Mouse (Mus musculus) limb, embryonic 12.5 days (tissue): ENCODE results near the gene Cbfa2t2. TPM values are rescaled to one million over a fixed set of nuclear protein-coding genes. Genes with fewer than 3 reads are reported as not detected.

Experiments used
- ATAC-seq: fragments of 200-750 bp; cut with Nextera tagmentation; 2 replicates; pipeline ENCODE4 v1.8.0; 2017; ENCODE audit warnings: low read depth, moderate TSS enrichment; ENCODE audit not compliant: insufficient number of reproducible peaks, insufficient read depth, low FRiP score, low TSS enrichment
- H3K27ac ChIP-seq: fragments of 300-500 bp; sonication (generic); 2 replicates; pipeline ENCODE4 v1.5.1; 2016; ENCODE audit warnings: mild to moderate bottlenecking, moderate library complexity
- H3K27me3 ChIP-seq: fragments of 300-500 bp; sonication (generic); 2 replicates; pipeline ENCODE4 v1.6.1; 2016; ENCODE audit warnings: mild to moderate bottlenecking, moderate library complexity
- H3K36me3 ChIP-seq: fragments of 300-500 bp; sonication (generic); 2 replicates; pipeline ENCODE4 v1.6.1; 2016; ENCODE audit warnings: mild to moderate bottlenecking, moderate library complexity
- H3K4me1 ChIP-seq: fragments of 300-500 bp; sonication (generic); replicated peaks from 2 replicates; pipeline ENCODE4 v1.6.1; 2016
- H3K4me2 ChIP-seq: fragments of 300-500 bp; sonication (generic); 2 replicates; pipeline ENCODE4 v1.6.1; 2016; ENCODE audit warnings: mild to moderate bottlenecking, moderate library complexity
- H3K4me3 ChIP-seq: fragments of 300-500 bp; sonication (generic); replicated peaks from 2 replicates; pipeline ENCODE4 v1.5.1; 2016; ENCODE audit warnings: mild to moderate bottlenecking
- H3K9ac ChIP-seq: fragments of 300-500 bp; sonication (generic); replicated peaks from 2 replicates; pipeline ENCODE4 v1.6.1; 2016; ENCODE audit warnings: mild to moderate bottlenecking, moderate library complexity
- H3K9me3 ChIP-seq: fragments of 300-500 bp; sonication (generic); 2 replicates; pipeline ENCODE4 v1.6.1; 2016; ENCODE audit warnings: mild to moderate bottlenecking, moderate library complexity
- WGBS: fragments of 180-500 bp; shearing (Covaris S2); methylation state at CpG from one replicate; pipeline ENCODE4 v1.1.7; 2016; 5-methylcytosine and 5-hydroxymethylcytosine counted together
- polyA plus RNA-seq: library from polyadenylated mRNA; unstranded; fragments of >200 nt; fragmentation: Nextera tagmentation; extraction: Ambion mirVana; gene quantifications from 2 replicates; pipeline ENCODE4 v1.2.1, GENCODE M21; 2016

Gene Cbfa2t2
- polyA plus RNA-seq, 1 experiment from 2014 or later = 57.8 TPM

GRCm38 (mm10) chr2:154538710-154539109, 102.4 kb downstream of the Cbfa2t2 start:
- Histone ChIP-seq H3K4me3 (no peak overlapping the region), H3K9ac (no peak overlapping the region), H3K27ac (0 out of 2 replicates have a peak overlapping the region, but pooled peaks have one; percentile 5), H3K4me1 (no peaks in the 10 kb centered on the region), H3K36me3 (peaks cover 44% of the 10 kb centered on the region), H3K4me2 (no peak overlapping the region), H3K9me3 (no peaks in the 10 kb centered on the region), H3K27me3 (no peaks in the 10 kb centered on the region)
- no peak for ATAC-seq
- WGBS = 62% methylated on average over 3 of the region's 3 CpGs

- 85% methylated on average over 3 of the region's 3 CpGs for WGBS
- H3K4me1 ChIP-seq = no peaks in the 10 kb centered on the region
- no peak overlapping the region for H3K4me3 ChIP-seq
- no peaks in the 10 kb centered on the region for H3K27me3 ChIP-seq
- no peak overlapping the region for H3K9ac ChIP-seq
- no peak overlapping the region for H3K4me2 ChIP-seq
- H3K9me3 ChIP-seq = no peaks in the 10 kb centered on the region
- peaks cover 34% of the 10 kb centered on the region for H3K36me3 ChIP-seq
- ATAC-seq = no peak
- no peak overlapping the region for H3K27ac ChIP-seq
Observed at GRCm38 (mm10) chr2:154539720-154540119, 103.4 kb downstream of the Cbfa2t2 start.

- Histone ChIP-seq H3K27me3 (no peaks in the 10 kb centered on the region), H3K36me3 (peaks cover 15% of the 10 kb centered on the region)
Observed at GRCm38 (mm10) chr2:154541630-154542029, 105.3 kb downstream of the Cbfa2t2 start.

GRCm38 (mm10) chr2:154543567-154544347, 107.5 kb downstream of the Cbfa2t2 start:
- no peak for ATAC-seq
- no peaks in the 10 kb centered on the region; the same call in 1 of the 2 replicates for H3K27me3 ChIP-seq
- H3K9me3 ChIP-seq = no peaks in the 10 kb centered on the region
- 89% methylated on average over 9 of the region's 9 CpGs for WGBS
- no peak overlapping the region for H3K4me2 ChIP-seq
- H3K4me1 ChIP-seq = no peaks in the 10 kb centered on the region; the same call in 1 of the 2 replicates
- H3K36me3 ChIP-seq = no peaks in the 10 kb centered on the region
- H3K27ac ChIP-seq = no peak overlapping the region
- no peak overlapping the region for H3K4me3 ChIP-seq
- no peak overlapping the region for H3K9ac ChIP-seq

More at GRCm38 (mm10) chr2:154541630-154542029, 105.3 kb downstream of the Cbfa2t2 start:
- H3K4me3 ChIP-seq = no peak overlapping the region
- no peaks in the 10 kb centered on the region for H3K4me1 ChIP-seq
- H3K9me3 ChIP-seq = no peaks in the 10 kb centered on the region
- H3K9ac ChIP-seq = no peak overlapping the region
- no peak for ATAC-seq
- 82% methylated on average over 2 of the region's 2 CpGs for WGBS
- no peak overlapping the region for H3K4me2 ChIP-seq
- H3K27ac ChIP-seq = no peak overlapping the region

- Histone ChIP-seq H3K4me3 (no peak within 1 kb of the TSS), H3K27ac (no peak within 1 kb of the TSS), H3K4me2 (no peak within 1 kb of the TSS), H3K4me1 (peaks cover 10% of the 10 kb centered on the region), H3K27me3 (peaks cover 26% of the 10 kb centered on the region), H3K9me3 (no peaks in the 10 kb centered on the region), H3K9ac (no peak within 1 kb of the TSS), H3K36me3 (no peaks in the 10 kb centered on the region)
- ATAC-seq = no peak
- 93% methylated on average over 10 of the region's 10 CpGs for WGBS
Observed at GRCm38 (mm10) chr2:154546711-154547110, 110.4 kb downstream of the Cbfa2t2 start, which contains the start of gene 1700003F12Rik. TSS of gene 1700003F12Rik (plus strand) at chr2:154547085.

GRCm38 (mm10) chr2:154548688-154549087, 112.4 kb downstream of the Cbfa2t2 start:
- ATAC-seq = no peak
- H3K9me3 ChIP-seq = no peaks in the 10 kb centered on the region
- H3K36me3 ChIP-seq = no peaks in the 10 kb centered on the region
- no peak overlapping the region for H3K9ac ChIP-seq
- peaks cover 40% of the 10 kb centered on the region for H3K27me3 ChIP-seq
- H3K4me3 ChIP-seq = no peak overlapping the region
- H3K4me2 ChIP-seq = peak overlapping the region; percentile 88
- 46% methylated on average over 3 of the region's 3 CpGs for WGBS
- no peak overlapping the region for H3K27ac ChIP-seq
- H3K4me1 ChIP-seq = peaks cover 21% of the 10 kb centered on the region

GRCm38 (mm10) chr2:154549127-154549885, 113.0 kb downstream of the Cbfa2t2 start:
- H3K36me3 ChIP-seq = no peaks in the 10 kb centered on the region
- H3K4me1 ChIP-seq = peaks cover 21% of the 10 kb centered on the region
- 3% methylated on average over 47 of the region's 48 CpGs for WGBS
- H3K27me3 ChIP-seq = peaks cover 45% of the 10 kb centered on the region
- peak; percentile 66 for ATAC-seq
- no peak overlapping the region for H3K27ac ChIP-seq
- peak overlapping the region; percentile 49 for H3K4me3 ChIP-seq
- H3K9me3 ChIP-seq = no peaks in the 10 kb centered on the region
- peak overlapping the region; percentile 64 for H3K9ac ChIP-seq
- H3K4me2 ChIP-seq = peak overlapping the region; percentile 88

- Histone ChIP-seq H3K27me3 (peaks cover 45% of the 10 kb centered on the region), H3K4me2 (peak overlapping the region; percentile 88), H3K4me3 (peak overlapping the region; percentile 49), H3K4me1 (peaks cover 21% of the 10 kb centered on the region), H3K9ac (peak overlapping the region; percentile 64; the same call in 1 of the 2 replicates), H3K36me3 (no peaks in the 10 kb centered on the region), H3K27ac (no peak overlapping the region), H3K9me3 (no peaks in the 10 kb centered on the region)
- WGBS = 15% methylated on average over 20 of the region's 20 CpGs
- ATAC-seq = no peak
Observed at GRCm38 (mm10) chr2:154549886-154550189, 113.6 kb downstream of the Cbfa2t2 start.

- Histone ChIP-seq H3K27ac (no peak overlapping the region), H3K9ac (no peak overlapping the region), H3K27me3 (peaks cover 45% of the 10 kb centered on the region), H3K9me3 (no peaks in the 10 kb centered on the region), H3K4me1 (peaks cover 21% of the 10 kb centered on the region), H3K36me3 (no peaks in the 10 kb centered on the region), H3K4me3 (no peak overlapping the region), H3K4me2 (no peak overlapping the region)
- 70% methylated on average over 2 of the region's 2 CpGs for WGBS
- ATAC-seq = no peak
Observed at GRCm38 (mm10) chr2:154550937-154551336, 114.7 kb downstream of the Cbfa2t2 start.

GRCm38 (mm10) chr2:154551476-154551875, 115.2 kb downstream of the Cbfa2t2 start, which contains the start of gene Actl10:
TSS of gene Actl10 (plus strand) at chr2:154551776.
- H3K36me3 ChIP-seq = no peaks in the 10 kb centered on the region
- no peaks in the 10 kb centered on the region for H3K9me3 ChIP-seq
- peaks cover 45% of the 10 kb centered on the region for H3K27me3 ChIP-seq
- peak within 1 kb of the TSS; percentile 32 for H3K9ac ChIP-seq
- peak within 1 kb of the TSS; percentile 20 for H3K4me3 ChIP-seq
- H3K4me2 ChIP-seq = peak within 1 kb of the TSS; percentile 51
- no peak within 1 kb of the TSS for H3K27ac ChIP-seq
- WGBS = 71% methylated on average over 4 of the region's 4 CpGs
- peaks cover 21% of the 10 kb centered on the region for H3K4me1 ChIP-seq
- no peak for ATAC-seq

- peak overlapping the region; percentile 20 for H3K4me3 ChIP-seq
- H3K4me1 ChIP-seq = peaks cover 22% of the 10 kb centered on the region
- no peaks in the 10 kb centered on the region for H3K36me3 ChIP-seq
- ATAC-seq = peak; percentile 29
- no peak overlapping the region for H3K27ac ChIP-seq
- H3K9me3 ChIP-seq = no peaks in the 10 kb centered on the region
- peaks cover 45% of the 10 kb centered on the region for H3K27me3 ChIP-seq
- peak overlapping the region; percentile 32 for H3K9ac ChIP-seq
- peak overlapping the region; percentile 51 for H3K4me2 ChIP-seq
- WGBS = 30% methylated on average over 21 of the region's 21 CpGs
Observed at GRCm38 (mm10) chr2:154551927-154552326, 115.6 kb downstream of the Cbfa2t2 start.
